ENCODE assay signal across 8 mouse cellular contexts in the genomic region with DNA sequence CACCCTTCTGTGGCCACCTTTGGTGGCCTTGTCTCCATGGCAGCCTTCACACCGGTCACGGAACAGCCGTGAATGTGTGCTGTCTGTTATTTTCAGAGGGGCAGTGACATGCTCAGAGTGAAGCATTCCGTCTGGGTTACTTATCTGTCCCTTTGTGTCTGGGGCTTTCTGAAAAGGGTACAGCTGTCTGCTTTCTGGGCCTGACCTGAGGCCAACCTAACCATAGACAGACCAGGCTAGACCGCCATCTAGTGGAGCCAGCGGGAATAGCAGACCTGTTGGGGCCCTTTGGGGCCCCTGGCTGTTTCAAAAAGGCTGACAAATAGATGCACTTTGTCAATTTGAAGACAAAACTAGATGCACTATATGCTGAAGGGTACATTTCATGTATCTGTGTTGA. TPM values are rescaled to one million over a fixed set of nuclear protein-coding genes. Genes with fewer than 3 reads are reported as not detected.
A peak's percentile ranks its signal among the peaks of the same experiment; 100 is the strongest.
DNase-seq lines count a peak whose midpoint lies in the region; ATAC-seq and TF ChIP-seq lines count a peak whose summit lies in the region.

No protein-coding gene starts in this region.

- 16% methylated on average over 6 of the region's 6 CpGs for WGBS in bone marrow, adult 2 months
- 13% methylated on average over 6 of the region's 6 CpGs for WGBS in forebrain, embryonic 13.5 days
- WGBS in lung, embryonic 14.5 days, result 5% methylated on average over 6 of the region's 6 CpGs

- H3K4me3 ChIP-seq in bone marrow, adult 2 months (replicated peaks; ENCODE audit: control insufficient read depth, low read depth, low read length), result no peak overlapping the region
- no peak overlapping the region for H3K4me3 ChIP-seq in forebrain, embryonic 13.5 days
- no peak overlapping the region for H3K4me3 ChIP-seq in lung, embryonic 14.5 days (ENCODE audit: low read depth, low read length)

- TF ChIP-seq CTCF in bone marrow, adult 2 months (IDR thresholded peaks at IDR 0.05; ENCODE audit: control insufficient read depth, insufficient read depth, low read length), result peak; percentile 90
- TF ChIP-seq CTCF in lung, embryonic 14.5 days (IDR thresholded peaks at IDR 0.05; ENCODE audit: low read depth), result peak; percentile 84

- intact Hi-C loops in heart, postnatal 36 days (cut with DNase I), result loop anchor here (1.0 to 2.0 kb wide), 3 partner anchors 44 to 126 kb away; no protein-coding TSS in a partner anchor

- ATAC-seq in forebrain, embryonic 13.5 days, result peak; percentile 59; the same call in 1 of the 2 replicates
- peak; percentile 82 for ATAC-seq in lung, embryonic 14.5 days (ENCODE audit: insufficient read depth)

- peak; percentile 84 to 88 for DNase-seq in CD8-positive naive resting alpha-beta T cell, adult 2 months (ENCODE audit: low read depth in 2 of 2, low spot score in 2 of 2)
- DNase-seq in heart, postnatal 36 days, result peak; percentile 82 to 84
- DNase-seq in layer of hippocampus, adult 11-12 months (ENCODE audit: low spot score), result peak; percentile 73
- peak; percentile 83 for DNase-seq in lung, embryonic 14.5 days
- peak; percentile 85 for DNase-seq in retina, embryonic 14.5 days (ENCODE audit: low spot score)
- peak; percentile 79 to 82 for DNase-seq in thymus, postnatal 36 days

- H3K4me1 ChIP-seq in bone marrow, adult 2 months (ENCODE audit: control insufficient read depth, insufficient read depth, low read length), result peaks cover 8% of the 10 kb centered on the region; the same call in 1 of the 2 replicates
- H3K4me1 ChIP-seq in forebrain, embryonic 13.5 days, result peaks cover 5% of the 10 kb centered on the region; the same call in 1 of the 2 replicates
- peaks cover 16% of the 10 kb centered on the region; the same call in 1 of the 2 replicates for H3K4me1 ChIP-seq in lung, embryonic 14.5 days (ENCODE audit: insufficient read depth)

- H3K9me3 ChIP-seq in forebrain, embryonic 13.5 days (replicated peaks), result no peaks in the 10 kb centered on the region
- H3K9me3 ChIP-seq in lung, embryonic 14.5 days (ENCODE audit: low read depth, low read length), result no peaks in the 10 kb centered on the region

- no peaks in the 10 kb centered on the region for H3K27me3 ChIP-seq in forebrain, embryonic 13.5 days
- H3K27me3 ChIP-seq in lung, embryonic 14.5 days (ENCODE audit: insufficient read depth, low read length), result no peaks in the 10 kb centered on the region

- no peak overlapping the region for H3K9ac ChIP-seq in forebrain, embryonic 13.5 days
- H3K9ac ChIP-seq in lung, embryonic 14.5 days, result no peak overlapping the region

- no peak for TF ChIP-seq POLR2A in bone marrow, adult 2 months (IDR thresholded peaks at IDR 0.05; ENCODE audit: borderline replicate concordance, control insufficient read depth, low read depth, low read length)

- no peak overlapping the region for H3K27ac ChIP-seq in bone marrow, adult 2 months (ENCODE audit: control insufficient read depth, insufficient read depth, low read depth, low read length, poor library complexity)
- H3K27ac ChIP-seq in forebrain, embryonic 13.5 days, result no peak overlapping the region
- no peak overlapping the region for H3K27ac ChIP-seq in lung, embryonic 14.5 days (ENCODE audit: low read depth)

- no peak overlapping the region for H3K4me2 ChIP-seq in forebrain, embryonic 13.5 days
- no peak overlapping the region for H3K4me2 ChIP-seq in lung, embryonic 14.5 days

- H3K36me3 ChIP-seq in forebrain, embryonic 13.5 days (ENCODE audit: poor library complexity, severe bottlenecking), result no peaks in the 10 kb centered on the region
- peaks cover 21% of the 10 kb centered on the region; the same call in 1 of the 2 replicates for H3K36me3 ChIP-seq in lung, embryonic 14.5 days (ENCODE audit: insufficient read depth)

RNA-seq across cellular contexts. Expression of a gene that starts 46.0 kb away (rescaled TPM):
- 4.2 and 11.0 TPM in 2 replicates for polyA plus RNA-seq in bone marrow, adult 2 months (2011; ENCODE audit: insufficient read depth, insufficient read length, low replicate concordance, missing spikeins)
- polyA plus RNA-seq in forebrain, embryonic 13.5 days (2015; fragmentation: Nextera tagmentation; extraction: Ambion mirVana), result 0.11 and 0.12 TPM in 2 replicates
- total RNA-seq in heart, postnatal 36 days (2021), result not detected
- 1.2 and 2.2 TPM in 2 replicates for polyA plus RNA-seq in lung, embryonic 14.5 days (2014; fragmentation: Nextera tagmentation; extraction: Ambion mirVana)
